Mouse (Mus musculus): Measurements from ENCODE around the gene Stx7. TPM values are rescaled to one million over a fixed set of nuclear protein-coding genes. Genes with fewer than 3 reads are reported as not detected.

Stx7 gene
- polyA plus RNA-seq, 1 experiment from 2014 or later, result 87.4 TPM

DNA sequence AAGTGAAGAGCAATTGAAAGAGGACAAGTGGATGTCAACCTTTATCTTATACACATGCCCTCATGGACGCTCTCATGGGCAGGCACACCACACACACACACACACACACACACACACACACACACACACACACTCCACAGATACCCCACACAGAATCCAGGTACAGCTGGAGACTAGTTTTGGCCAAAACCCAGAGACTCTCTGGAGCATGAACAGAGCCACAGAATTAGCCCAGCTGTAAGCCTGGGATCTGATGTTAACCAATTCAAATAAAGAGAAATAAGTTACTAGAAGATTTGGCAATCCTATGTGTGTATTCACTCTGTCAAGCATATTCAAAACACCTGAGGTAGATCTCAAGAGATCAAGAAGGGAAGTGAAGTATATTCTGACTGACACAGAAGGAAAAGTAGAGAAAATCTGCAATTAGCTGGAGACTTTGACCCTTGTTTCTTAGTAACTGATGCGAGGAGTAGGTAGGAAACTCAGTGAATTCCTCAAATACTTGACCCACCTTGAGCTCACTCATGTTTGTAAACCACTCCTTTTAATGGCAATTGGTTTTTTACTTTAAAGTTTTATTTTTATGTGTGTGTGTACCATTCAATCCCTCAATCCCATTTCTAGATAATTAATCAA, 10.4 kb upstream of the Stx7 start:
- Histone ChIP-seq H3K9ac (no peak overlapping the region), H3K4me1 (peaks cover 8% of the 10 kb centered on the region; the same call in 1 of the 2 replicates), H3K27ac (peak overlapping the region; percentile 44; the same call in 1 of the 2 replicates), H3K27me3 (no peaks in the 10 kb centered on the region), H3K36me3 (no peaks in the 10 kb centered on the region), H3K9me3 (no peaks in the 10 kb centered on the region), H3K4me2 (no peak overlapping the region), H3K4me3 (no peak overlapping the region)
- ATAC-seq (ENCODE audit: borderline replicate concordance, extremely low read depth, low FRiP score, low TSS enrichment), result no peak
- WGBS, result 42% methylated on average over 2 of the region's 2 CpGs

DNA sequence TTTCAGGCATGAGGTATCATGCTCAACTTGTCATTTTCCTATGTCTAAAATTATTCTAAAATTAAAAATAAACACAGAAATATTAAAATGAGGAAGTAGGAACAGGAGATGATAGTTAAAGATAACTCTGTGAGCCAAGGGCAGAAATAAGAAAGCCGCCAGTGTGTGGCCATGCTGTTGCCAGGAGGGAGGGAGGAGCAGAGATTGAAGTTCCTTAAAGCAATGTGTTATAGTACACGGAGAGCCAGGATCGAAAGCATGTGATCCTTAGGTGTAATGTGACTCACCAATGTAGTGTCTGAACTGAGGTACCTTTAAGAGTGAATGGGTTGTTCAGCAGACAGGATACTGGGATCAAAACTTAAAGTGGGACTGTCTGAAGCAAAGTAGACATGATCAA, 6.4 kb upstream of the Stx7 start:
- Histone ChIP-seq H3K27ac (no peak overlapping the region), H3K27me3 (no peaks in the 10 kb centered on the region), H3K36me3 (no peaks in the 10 kb centered on the region), H3K9me3 (no peaks in the 10 kb centered on the region), H3K4me1 (no peaks in the 10 kb centered on the region), H3K4me3 (no peak overlapping the region), H3K9ac (no peak overlapping the region), H3K4me2 (no peak overlapping the region)
- ATAC-seq (ENCODE audit: borderline replicate concordance, extremely low read depth, low FRiP score, low TSS enrichment), result no peak
- 76% methylated on average over 3 of the region's 3 CpGs for WGBS

DNA sequence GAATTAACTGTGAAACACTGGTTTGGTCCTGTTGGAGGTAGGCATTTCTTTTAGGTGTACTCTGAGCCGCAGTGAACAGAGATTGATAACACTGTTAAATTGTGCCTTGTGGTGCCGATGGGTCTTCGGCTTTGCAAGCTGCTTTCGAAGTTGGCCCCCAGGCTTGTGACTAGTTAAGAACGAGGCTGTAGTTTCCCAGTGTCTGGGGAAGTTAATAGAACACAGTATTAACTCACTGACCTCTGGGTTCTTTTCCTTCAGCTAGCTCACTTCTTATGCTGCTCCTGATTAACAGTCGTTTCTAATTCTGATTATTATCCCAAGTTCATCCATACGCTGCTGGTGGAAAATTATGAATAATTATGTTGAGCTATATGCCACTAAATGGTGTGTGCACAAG, 984 bp downstream of the Stx7 start:
- Histone ChIP-seq H3K9me3 (no peaks in the 10 kb centered on the region), H3K9ac (peak overlapping the region; percentile 78)

DNA sequence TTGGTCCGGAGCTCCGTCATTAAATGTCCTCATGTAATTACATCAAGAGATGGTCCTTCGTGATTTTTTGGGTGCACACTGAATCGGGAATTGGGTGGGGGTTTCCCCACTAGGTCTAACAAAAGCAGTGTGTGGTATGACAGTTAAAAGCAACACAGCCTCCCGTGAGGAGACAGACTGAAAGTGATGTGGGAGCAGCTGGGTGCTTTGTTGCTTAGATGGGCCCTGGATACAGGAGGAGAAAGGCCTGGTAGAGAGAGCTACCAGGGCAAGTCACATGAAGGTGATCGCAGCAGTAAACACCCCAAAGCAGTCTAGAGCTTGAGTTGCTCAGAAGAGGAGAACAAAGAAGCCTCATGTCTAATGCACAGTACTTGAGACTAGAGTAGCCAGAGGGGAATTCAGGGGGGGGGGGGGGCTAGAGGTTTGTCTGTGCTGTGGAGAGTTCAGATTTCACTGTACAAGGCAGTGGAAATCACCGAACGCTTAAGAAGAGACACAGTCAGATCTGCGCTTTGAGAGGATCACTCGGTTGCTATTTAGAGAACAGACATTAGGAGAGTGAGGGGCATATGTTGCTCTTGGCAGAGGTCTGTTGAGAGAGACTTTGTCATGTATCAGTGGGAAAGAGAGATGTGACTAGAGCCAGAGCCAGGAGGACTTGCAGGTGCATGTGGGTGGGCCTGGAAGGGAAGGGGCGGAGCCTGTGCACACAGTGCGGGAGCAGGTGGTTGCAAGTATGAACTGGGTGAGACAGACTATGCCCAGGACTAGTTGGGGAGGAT, 9.6 kb downstream of the Stx7 start:
- no peak for ATAC-seq (ENCODE audit: borderline replicate concordance, extremely low read depth, low FRiP score, low TSS enrichment)
- Histone ChIP-seq H3K4me1 (0 out of 2 replicates have a peak, but pooled peaks cover 4% of the 10 kb centered on the region), H3K36me3 (peaks cover 33% of the 10 kb centered on the region), H3K27me3 (no peaks in the 10 kb centered on the region), H3K4me3 (no peak overlapping the region), H3K9me3 (no peaks in the 10 kb centered on the region), H3K9ac (no peak overlapping the region), H3K27ac (no peak overlapping the region), H3K4me2 (no peak overlapping the region)
- 93% methylated on average over 12 of the region's 12 CpGs for WGBS

More for the DNA sequence above, 984 bp downstream of the Stx7 start:
- 37% methylated on average over 7 of the region's 7 CpGs for WGBS
- no peak for ATAC-seq (ENCODE audit: borderline replicate concordance, extremely low read depth, low FRiP score, low TSS enrichment)
- H3K36me3 ChIP-seq, result no peaks in the 10 kb centered on the region
- H3K27me3 ChIP-seq, result no peaks in the 10 kb centered on the region
- peak overlapping the region; percentile 67 for H3K4me2 ChIP-seq
- H3K27ac ChIP-seq, result no peak overlapping the region
- peaks cover 11% of the 10 kb centered on the region; the same call in 1 of the 2 replicates for H3K4me1 ChIP-seq
- peak overlapping the region; percentile 86 for H3K4me3 ChIP-seq

DNA sequence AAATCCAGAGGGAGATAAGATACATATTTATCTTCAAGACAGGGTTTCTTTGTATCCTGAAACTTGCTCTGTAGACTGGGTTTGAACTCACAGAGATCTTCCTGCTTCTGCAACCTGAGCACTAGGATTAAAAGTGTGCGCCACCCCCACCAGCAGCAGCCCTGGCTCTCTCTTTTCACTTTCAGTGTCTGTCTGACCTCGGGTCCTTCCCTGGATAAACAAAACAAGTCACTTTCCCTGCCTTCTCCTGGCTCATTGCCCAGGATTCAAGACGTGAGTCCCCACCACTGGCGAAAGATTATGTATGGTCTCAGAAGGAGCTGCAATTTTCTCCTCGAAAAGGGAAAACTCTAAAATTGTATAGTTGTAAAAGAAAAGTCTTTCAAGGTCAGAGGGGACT, 10.5 kb downstream of the Stx7 start:
- Histone ChIP-seq H3K27me3 (no peaks in the 10 kb centered on the region), H3K4me2 (no peak overlapping the region), H3K9me3 (no peaks in the 10 kb centered on the region), H3K36me3 (peaks cover 33% of the 10 kb centered on the region), H3K9ac (no peak overlapping the region), H3K4me3 (no peak overlapping the region), H3K4me1 (peaks cover 8% of the 10 kb centered on the region; the same call in 1 of the 2 replicates), H3K27ac (no peak overlapping the region)
- WGBS, result 34% methylated on average over 5 of the region's 5 CpGs
- ATAC-seq (ENCODE audit: borderline replicate concordance, extremely low read depth, low FRiP score, low TSS enrichment), result no peak

DNA sequence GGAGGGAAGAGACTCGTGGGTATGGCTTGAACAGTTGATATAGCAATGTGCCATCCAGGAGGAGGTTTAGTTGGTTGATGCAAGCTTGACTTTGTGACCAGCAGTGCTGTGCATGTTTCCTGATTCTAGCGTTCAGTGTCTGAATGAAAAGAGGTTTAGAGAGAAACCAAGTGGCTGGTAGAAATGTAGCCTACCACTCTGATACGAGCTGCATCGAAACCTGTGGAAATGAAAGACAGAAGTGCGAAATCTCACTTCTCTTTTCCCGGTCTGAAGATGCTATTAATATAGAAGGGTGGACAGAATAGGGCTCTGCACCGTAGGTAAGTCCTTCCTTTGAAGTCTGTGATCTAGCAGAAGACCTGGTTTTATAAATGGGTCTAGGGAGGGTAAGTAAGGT, 11.2 kb downstream of the Stx7 start:
- 84% methylated on average over 7 of the region's 7 CpGs for WGBS
- no peaks in the 10 kb centered on the region for H3K27me3 ChIP-seq
- H3K9ac ChIP-seq, result no peak overlapping the region
- no peak overlapping the region for H3K27ac ChIP-seq
- peaks cover 12% of the 10 kb centered on the region; the same call in 1 of the 2 replicates for H3K4me1 ChIP-seq
- H3K4me2 ChIP-seq, result no peak overlapping the region
- no peak for ATAC-seq (ENCODE audit: borderline replicate concordance, extremely low read depth, low FRiP score, low TSS enrichment)
- H3K36me3 ChIP-seq, result peaks cover 33% of the 10 kb centered on the region
- no peak overlapping the region for H3K4me3 ChIP-seq
- H3K9me3 ChIP-seq, result no peaks in the 10 kb centered on the region

DNA sequence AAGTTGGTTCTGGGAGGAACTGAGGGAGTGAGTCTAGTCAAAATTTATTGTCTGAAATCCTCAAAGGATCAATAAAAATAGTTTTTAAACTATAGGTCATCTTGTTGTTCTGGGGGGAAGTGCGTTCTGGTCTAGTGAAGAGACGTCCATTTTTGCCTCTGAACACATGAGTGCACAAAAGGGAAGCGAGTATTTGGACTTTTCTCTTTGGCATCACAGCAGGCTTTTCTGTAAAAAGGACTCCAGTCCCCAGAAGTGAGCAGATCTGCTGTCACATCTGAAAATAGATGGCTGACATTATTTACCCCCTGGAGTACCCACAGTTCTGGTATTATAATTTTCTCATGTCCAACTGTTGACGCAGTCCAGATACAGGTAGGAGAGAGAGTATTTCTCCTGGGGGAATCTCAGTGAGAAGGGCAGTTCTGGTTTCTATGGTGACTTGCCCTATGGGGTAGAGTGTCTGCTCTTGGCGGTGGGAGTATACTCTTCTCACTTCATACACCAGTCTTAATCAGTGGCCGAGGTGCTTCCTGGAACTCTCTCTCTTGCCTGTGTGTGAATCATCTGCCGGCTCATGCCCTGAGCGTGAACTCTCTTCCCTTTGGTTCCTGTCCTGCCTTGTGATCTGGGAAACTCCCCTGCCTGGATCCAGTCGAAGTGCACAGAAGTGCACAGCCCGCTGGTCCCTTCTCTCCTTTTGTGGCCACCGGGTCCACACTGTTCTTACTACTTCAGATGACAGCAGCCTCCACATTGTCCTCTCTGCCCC, 15.2 kb downstream of the Stx7 start:
- Histone ChIP-seq H3K4me2 (no peak overlapping the region), H3K27ac (no peak overlapping the region), H3K9ac (no peak overlapping the region), H3K27me3 (no peaks in the 10 kb centered on the region), H3K36me3 (peaks cover 3% of the 10 kb centered on the region), H3K4me3 (no peak overlapping the region), H3K4me1 (peaks cover 23% of the 10 kb centered on the region; the same call in 1 of the 2 replicates), H3K9me3 (no peaks in the 10 kb centered on the region)
- no peak; the same call in 1 of the 2 replicates for ATAC-seq (ENCODE audit: borderline replicate concordance, extremely low read depth, low FRiP score, low TSS enrichment)
- 39% methylated on average over 11 of the region's 11 CpGs for WGBS

DNA sequence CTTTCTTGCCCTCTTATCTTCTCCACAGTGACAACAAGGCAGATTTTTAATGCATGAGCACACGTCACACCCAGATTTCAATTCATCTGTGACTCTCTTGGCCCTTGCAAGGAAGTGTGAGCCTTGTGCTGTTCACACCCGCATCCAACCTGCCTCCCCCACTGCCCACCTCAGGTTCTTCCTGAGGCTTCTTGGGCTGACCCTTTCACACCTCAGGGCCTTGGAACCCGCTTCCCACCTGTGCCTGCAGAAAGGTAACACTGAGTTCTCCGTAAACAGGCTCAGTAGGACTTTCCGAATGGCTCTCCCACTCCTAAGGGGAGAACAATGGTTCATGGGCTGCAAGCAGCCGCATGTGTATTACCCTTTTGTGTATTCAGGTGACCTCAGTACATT, 15.8 kb downstream of the Stx7 start:
- no peak overlapping the region for H3K4me2 ChIP-seq
- H3K9ac ChIP-seq, result no peak overlapping the region
- H3K27ac ChIP-seq, result no peak overlapping the region
- no peak for ATAC-seq (ENCODE audit: borderline replicate concordance, extremely low read depth, low FRiP score, low TSS enrichment)
- H3K4me3 ChIP-seq, result no peak overlapping the region
- no peaks in the 10 kb centered on the region for H3K9me3 ChIP-seq
- no peaks in the 10 kb centered on the region for H3K36me3 ChIP-seq
- H3K4me1 ChIP-seq, result peaks cover 23% of the 10 kb centered on the region; the same call in 1 of the 2 replicates
- 72% methylated on average over 6 of the region's 6 CpGs for WGBS
- H3K27me3 ChIP-seq, result no peaks in the 10 kb centered on the region

DNA sequence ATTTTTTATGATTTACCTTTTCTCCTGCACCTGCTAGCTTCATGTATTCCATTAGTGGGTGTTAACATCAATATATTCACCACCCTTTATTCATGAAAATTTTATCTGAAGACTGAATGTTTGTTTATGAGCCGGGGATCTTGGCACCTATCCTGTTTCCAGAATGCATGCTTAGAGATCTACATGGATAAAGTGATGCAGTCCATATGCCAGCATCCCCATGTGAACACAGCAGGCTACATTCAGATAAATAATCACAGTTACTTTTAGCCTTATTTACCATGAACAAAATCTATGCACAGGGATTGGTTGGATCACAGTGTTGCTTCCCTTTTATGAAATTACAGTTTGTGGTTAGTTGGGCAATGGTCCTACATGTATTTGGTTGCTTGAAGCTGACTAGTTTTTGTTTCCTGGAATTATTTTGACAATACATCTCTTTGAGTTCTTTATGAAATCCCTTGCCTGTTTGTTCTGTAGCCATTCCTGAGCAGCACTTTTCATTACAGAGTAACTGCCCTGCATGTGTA, 16.5 kb downstream of the Stx7 start:
- Histone ChIP-seq H3K27ac (no peak overlapping the region), H3K4me3 (no peak overlapping the region), H3K36me3 (no peaks in the 10 kb centered on the region), H3K27me3 (no peaks in the 10 kb centered on the region), H3K4me1 (peaks cover 23% of the 10 kb centered on the region; the same call in 1 of the 2 replicates), H3K9ac (no peak overlapping the region), H3K9me3 (no peaks in the 10 kb centered on the region), H3K4me2 (no peak overlapping the region)
- WGBS, result 48% methylated on average over 1 of the region's 1 CpGs
- no peak for ATAC-seq (ENCODE audit: borderline replicate concordance, extremely low read depth, low FRiP score, low TSS enrichment)

DNA sequence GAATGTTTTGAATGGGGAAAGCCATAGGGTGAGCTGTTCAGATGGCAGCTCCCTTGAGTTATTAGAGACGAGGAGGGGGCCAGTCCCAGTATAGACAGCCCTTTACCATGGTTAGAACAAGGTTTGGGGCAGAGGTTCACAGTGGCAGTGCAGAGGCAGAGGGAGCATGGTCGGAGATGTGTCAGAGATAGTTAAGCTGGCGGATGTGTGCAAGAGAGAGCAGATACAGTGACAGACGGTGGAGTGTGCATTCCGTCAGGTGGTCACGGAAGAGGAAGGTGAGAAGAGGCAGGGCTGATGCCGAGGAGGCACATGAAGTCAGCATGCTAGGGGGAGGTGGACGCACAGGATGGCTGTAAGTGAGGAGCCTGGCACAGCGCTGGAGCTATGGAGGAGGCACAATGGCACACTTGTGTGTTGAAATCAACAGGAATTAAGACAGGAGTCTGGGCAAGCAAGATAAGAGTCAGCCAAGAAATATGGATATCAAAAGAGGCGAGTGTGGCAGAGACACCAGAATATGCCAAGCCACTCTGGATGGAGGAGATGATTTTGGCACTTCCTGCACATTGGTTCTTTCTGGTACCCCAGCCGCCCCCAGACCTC, 19.0 kb downstream of the Stx7 start:
- WGBS, result 76% methylated on average over 11 of the region's 11 CpGs

DNA sequence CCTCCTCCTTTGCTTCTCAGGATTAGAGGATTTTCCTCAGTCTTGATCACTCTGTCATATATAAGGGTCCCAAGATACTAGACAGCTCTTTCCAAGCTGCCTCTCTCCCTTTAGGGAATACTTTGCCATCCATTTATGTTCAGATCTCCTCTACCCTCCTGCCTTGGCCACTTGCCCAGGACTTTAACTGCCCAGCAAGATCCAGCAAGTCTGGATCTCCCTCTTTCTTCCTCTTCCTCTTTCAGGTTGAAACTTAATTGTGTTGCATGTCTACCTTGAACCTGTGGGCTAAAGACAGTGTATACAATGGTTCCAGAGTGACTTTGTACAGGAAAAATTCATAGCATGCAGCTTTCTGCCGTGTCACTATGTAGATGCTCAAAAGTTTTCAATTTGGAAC, 19.8 kb downstream of the Stx7 start:
- Histone ChIP-seq H3K9me3 (no peaks in the 10 kb centered on the region), H3K4me2 (no peak overlapping the region), H3K4me1 (peaks cover 19% of the 10 kb centered on the region; the same call in 1 of the 2 replicates), H3K36me3 (no peaks in the 10 kb centered on the region), H3K4me3 (no peak overlapping the region), H3K9ac (no peak overlapping the region), H3K27me3 (no peaks in the 10 kb centered on the region), H3K27ac (no peak overlapping the region)
- ATAC-seq (ENCODE audit: borderline replicate concordance, extremely low read depth, low FRiP score, low TSS enrichment), result no peak
- 85% methylated on average over 1 of the region's 1 CpGs for WGBS

More for the DNA sequence above, 19.0 kb downstream of the Stx7 start:
- no peaks in the 10 kb centered on the region for H3K36me3 ChIP-seq
- no peak overlapping the region for H3K27ac ChIP-seq
- H3K9ac ChIP-seq, result no peak overlapping the region
- ATAC-seq (ENCODE audit: borderline replicate concordance, extremely low read depth, low FRiP score, low TSS enrichment), result no peak
- H3K9me3 ChIP-seq, result no peaks in the 10 kb centered on the region
- H3K4me1 ChIP-seq, result peaks cover 19% of the 10 kb centered on the region; the same call in 1 of the 2 replicates
- H3K4me3 ChIP-seq, result no peak overlapping the region
- no peak overlapping the region for H3K4me2 ChIP-seq
- no peaks in the 10 kb centered on the region for H3K27me3 ChIP-seq
